Mouse (Mus musculus): ENCODE results near the gene Srxn1. TPM values are rescaled to one million over a fixed set of nuclear protein-coding genes. Genes with fewer than 3 reads are reported as not detected.

Srxn1 gene
- total RNA-seq, 2 experiments from 2014 or later = 38.1 to 38.8 TPM

DNA sequence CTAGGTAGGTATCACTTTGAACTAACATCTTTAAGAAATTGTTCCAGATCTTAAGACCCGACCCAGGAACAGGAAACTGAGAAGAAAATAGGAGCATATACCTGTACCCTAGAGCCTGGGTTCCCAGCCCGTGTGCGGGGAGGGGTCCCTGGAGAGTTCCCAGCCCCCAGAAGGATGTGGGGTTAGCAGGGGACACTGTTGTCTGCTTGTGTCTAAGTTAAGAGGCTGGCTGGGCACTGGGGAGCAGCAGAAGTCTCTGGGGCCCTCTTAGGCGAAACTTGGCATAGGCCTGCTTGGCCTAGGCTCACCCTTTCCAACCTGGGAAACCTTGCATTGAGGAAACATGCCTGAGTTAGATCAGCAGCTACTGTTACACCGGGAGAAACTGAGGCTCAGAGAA is 39.2 kb downstream of the Srxn1 start:
- DNase-seq (ENCODE audit: extremely low spot score in 1 of 2, low spot score in 2 of 2) = peak in 1 of 2 experiments; percentile 13
- intact Hi-C loops (cut with DNase I) = no loop called here

DNA sequence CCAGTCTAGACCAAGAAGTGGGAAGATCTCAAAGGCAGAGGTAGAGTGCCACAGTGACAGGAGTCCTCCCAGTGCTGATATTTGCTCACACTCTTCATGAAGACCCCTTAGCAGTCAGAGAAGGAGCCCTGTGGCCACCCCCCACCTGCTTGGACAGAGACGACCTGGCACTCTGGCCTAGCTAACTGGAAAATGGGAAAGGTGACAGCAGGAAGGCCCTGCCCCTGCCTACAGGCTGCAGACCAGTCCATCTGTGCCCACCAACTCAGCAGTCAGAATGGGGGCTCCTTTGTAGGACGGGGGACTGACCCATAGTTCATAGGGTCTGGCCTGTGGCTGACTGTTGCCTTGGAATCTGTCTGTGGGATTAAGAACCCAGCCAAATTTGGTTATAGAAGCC is 40.4 kb downstream of the Srxn1 start:
- intact Hi-C loops (cut with DNase I) = no loop called here
- peak in 1 of 2 experiments; percentile 13 for DNase-seq (ENCODE audit: extremely low spot score in 1 of 2, low spot score in 2 of 2)

DNA sequence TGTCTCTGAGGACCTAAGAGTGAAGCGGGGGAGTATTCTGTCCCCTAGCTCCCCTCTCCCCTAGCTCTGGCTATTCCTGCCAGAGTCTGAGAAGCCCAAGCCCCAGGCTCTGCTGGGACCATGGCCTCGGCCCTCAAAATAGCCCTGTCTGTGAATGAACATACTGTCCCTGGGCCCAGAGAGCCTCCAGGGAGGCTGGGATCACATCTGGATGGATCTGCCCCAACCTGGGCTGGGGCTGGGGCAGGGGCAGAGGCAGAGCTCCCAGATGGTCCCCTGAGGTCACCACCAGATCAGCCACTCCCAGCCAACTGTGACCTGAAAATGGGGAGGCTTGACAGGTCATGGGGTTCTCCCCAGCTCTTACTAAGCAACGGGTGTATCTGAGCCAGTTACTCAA is 41.8 kb downstream of the Srxn1 start:
- intact Hi-C loops (cut with DNase I) = no loop called here
- peak in 1 of 2 experiments; percentile 15 for DNase-seq (ENCODE audit: extremely low spot score in 1 of 2, low spot score in 2 of 2)

DNA sequence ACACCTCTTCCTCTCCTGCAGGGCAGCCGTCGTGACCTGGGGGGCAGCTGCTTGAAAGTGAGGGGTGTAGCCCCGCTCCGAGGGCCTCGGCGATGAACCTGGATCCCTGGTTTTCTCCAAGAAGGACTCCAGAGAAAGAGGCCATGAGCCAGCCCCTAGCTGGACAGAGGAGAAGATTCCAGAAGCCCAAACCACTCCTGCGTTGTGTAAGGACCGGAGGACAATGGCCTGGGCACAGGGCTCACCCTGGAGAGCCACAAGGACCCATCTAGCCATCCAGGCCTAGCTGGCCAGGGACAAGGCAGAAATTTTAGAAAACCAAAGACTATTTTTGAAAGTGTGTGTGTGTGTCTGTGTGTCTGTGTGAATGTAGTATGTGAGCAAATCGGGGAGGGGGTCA is 43.4 kb downstream of the Srxn1 start:
- intact Hi-C loops (cut with DNase I) = no loop called here
- peak in 1 of 2 experiments; percentile 17 for DNase-seq (ENCODE audit: extremely low spot score in 1 of 2, low spot score in 2 of 2)

DNA sequence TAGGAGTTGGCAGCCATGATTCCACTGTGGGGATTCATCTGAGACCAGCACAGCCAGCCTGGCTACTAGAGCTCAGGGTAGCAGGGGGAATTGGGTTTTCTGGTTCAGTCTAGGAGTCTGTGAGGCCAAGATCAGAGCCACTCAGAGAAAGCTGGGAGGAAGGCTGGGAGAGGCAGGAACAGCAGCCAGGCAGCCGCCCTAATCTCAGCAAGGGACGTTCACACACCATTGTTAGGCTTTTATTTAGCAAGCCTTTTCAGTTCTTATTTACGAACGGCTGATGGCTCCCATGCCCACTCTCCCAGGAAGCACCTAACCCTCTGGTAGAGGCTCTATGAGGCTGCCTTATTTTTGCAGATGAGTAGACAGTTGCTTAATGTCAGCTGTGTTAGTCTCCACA is 44.6 kb downstream of the Srxn1 start:
- intact Hi-C loops (cut with DNase I) = no loop called here
- peak in 1 of 2 experiments; percentile 3 for DNase-seq (ENCODE audit: extremely low spot score in 1 of 2, low spot score in 2 of 2)

DNA sequence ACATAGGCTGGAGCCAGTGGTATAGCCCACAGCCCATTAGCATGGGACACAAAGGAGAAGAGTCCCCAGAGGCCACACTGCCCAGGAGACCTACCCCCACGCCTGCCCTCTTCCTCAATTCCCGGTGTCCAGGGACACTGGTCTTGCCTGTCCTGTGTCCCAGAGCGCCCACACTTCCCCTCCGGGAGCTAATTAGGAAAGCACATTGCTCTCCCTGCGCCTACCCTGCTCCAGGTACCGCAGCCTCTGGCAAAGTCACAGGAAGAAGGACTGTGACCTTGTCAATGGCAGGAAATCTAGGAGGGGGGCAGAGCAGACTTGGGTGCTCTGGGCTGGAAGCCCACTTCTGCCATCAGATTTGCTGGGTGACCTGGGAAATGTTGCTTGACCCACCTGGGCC is 45.1 kb downstream of the Srxn1 start:
- peak in 1 of 2 experiments; percentile 18 for DNase-seq (ENCODE audit: extremely low spot score in 1 of 2, low spot score in 2 of 2)
- intact Hi-C loops (cut with DNase I) = no loop called here

DNA sequence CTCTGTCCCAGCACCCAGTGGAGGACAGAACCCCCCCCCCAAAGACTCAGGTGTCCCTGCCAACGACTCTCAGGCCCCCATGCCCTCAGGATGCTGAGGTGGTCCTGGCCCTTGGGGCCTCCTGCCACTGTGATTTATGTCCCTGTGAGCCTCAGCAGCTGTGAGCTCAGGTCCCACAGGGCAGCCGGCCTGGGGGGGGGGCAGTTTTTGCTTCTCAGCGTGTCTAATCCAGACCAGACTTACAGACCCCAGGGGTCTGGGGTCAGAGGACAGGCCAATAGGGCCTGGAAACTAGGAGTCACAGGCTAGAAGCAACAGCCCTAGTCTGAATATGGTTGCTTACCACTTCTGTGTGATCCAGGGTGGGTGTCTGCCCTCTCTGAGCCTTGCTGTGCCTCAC is 48.0 kb downstream of the Srxn1 start:
- DNase-seq (ENCODE audit: extremely low spot score in 1 of 2, low spot score in 2 of 2) = no peak
- intact Hi-C loops (cut with DNase I) = no loop called here

DNA sequence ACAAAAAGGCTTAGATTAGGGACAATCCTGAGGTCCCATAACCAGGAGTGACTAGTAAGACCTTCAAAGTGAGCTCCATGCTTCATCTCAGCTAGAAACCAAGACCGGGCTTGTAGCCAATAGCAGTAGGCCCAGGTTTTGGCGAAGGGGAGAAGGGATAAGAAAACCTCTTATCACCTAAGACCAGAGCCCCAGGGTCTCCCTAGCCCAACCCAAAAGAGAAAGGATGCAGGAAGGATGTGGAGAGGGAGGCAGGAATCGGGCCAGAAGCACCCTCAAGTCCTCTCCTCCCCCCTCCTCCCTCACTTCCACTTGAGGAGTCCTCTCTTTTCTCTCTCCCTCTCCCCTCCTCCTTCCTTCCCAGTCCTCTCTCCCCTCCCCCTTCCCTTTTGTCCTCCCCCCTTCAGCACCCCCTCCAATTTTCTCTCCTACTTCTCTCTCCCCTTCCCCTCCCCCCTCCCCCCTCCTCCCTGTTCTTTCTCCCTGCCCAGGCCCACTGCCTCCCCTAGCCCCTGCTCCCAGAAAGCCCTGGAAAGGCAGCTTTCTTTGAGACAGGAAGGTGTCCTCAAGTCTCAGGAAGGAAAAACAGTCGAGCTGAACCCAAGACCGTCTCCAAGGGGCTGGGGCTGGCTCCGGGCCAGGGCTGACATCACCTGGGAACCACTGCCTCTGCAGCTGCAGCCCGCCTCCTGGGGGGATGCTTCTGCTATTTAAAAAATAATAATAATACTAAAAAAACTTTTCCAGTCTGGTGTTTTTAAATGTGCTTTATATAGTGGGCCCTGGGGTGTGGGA is 50.3 kb downstream of the Srxn1 start:
- intact Hi-C loops (cut with DNase I) = no loop called here
- peak in 1 of 2 experiments; percentile 85 for DNase-seq (ENCODE audit: extremely low spot score in 1 of 2, low spot score in 2 of 2)

DNA sequence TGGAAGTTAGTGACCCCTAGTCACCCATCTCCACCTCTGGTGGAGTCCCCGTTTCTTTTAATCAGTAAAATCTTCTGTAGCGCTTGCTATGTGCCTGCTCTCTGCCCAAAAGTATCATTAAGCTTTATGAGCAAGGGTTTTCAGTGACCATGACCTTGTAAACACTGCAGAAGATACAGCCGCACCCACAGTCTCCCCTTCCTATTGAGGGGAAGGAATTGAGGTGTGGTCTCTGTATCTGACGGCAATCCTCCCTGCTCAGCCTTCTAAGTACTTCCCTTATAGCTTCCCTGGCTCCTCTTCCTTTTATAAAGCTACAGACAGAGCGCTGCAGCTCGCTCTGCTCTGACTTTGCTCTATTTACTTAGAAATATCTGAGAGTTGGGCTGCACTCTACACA is 51.2 kb downstream of the Srxn1 start:
- intact Hi-C loops (cut with DNase I) = no loop called here
- DNase-seq (ENCODE audit: extremely low spot score in 1 of 2, low spot score in 2 of 2) = peak in 1 of 2 experiments; percentile 4

DNA sequence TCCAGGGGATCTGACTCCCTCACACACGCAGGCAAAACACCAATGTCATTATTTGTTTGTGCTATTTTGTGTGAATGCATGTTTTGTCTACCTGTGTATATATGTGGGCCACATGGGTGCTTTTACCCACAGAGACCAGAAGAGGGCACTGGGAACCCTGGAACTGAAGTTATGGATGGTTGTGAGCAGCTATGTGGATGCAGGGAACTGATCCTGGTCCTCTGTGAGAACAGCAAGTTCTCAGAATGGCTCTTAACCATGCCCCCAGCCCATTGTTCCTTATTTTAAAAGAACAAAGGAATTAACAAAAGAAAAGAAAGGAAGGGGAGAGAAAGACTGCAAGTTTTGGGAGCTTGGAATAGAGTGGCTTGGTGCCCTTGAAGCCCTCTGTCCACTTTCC is 54.2 kb downstream of the Srxn1 start:
- no peak for DNase-seq (ENCODE audit: extremely low spot score in 1 of 2, low spot score in 2 of 2)

More for the DNA sequence above, 54.2 kb downstream of the Srxn1 start:
- intact Hi-C loops (cut with DNase I) = no loop called here

Other genes with a start within 250 kb of the Srxn1 start
- gene Angpt4, start 194.3 kb upstream of the Srxn1 start, total RNA-seq (2021) = under 1 TPM in 1 of 2 experiments, not detected in 1; 0.19 TPM
- gene Fam110a, start 125.3 kb upstream of the Srxn1 start, total RNA-seq (2021) = 1 to 10 TPM; 6.8 to 7.8 TPM
- gene Slc52a3, start 109.0 kb upstream of the Srxn1 start, total RNA-seq (2021) = 1 to 10 TPM; 3.0 to 3.6 TPM
- 1 to 10 TPM; 7.8 to 8.5 TPM for gene Scrt2, start 24.0 kb upstream of the Srxn1 start, total RNA-seq (2021)
- under 1 TPM; 0.60 to 0.61 TPM for gene Tcf15, start 38.0 kb downstream of the Srxn1 start, total RNA-seq (2021)
- gene Csnk2a1, start 121.3 kb downstream of the Srxn1 start, total RNA-seq (2021) = 100 to 1,000 TPM; 129 to 133 TPM
- gene Tbc1d20, start 188.3 kb downstream of the Srxn1 start, total RNA-seq (2021) = 10 to 100 TPM; 42.8 to 46.9 TPM
- gene Rbck1, start 227.1 kb downstream of the Srxn1 start, total RNA-seq (2021) = 100 to 1,000 TPM; 106 to 107 TPM
- gene Trib3, start 238.5 kb downstream of the Srxn1 start, total RNA-seq (2021) = 1 to 10 TPM in 1 of 2 experiments, under 1 TPM in 1; 0.49 to 1.0 TPM